Mouse (Mus musculus) MEL (cell line): ENCODE measurements around the gene Homer2. TPM values are rescaled to one million over a fixed set of nuclear protein-coding genes. Genes with fewer than 3 reads are reported as not detected.
A peak's percentile ranks its signal among the peaks of the same experiment; 100 is the strongest.

Source experiments
- DNase-seq: peaks from one replicate; pipeline ENCODE4 v3.0.0; 2011; ENCODE audit warnings: low read depth, low spot score
- H3K27ac ChIP-seq: 2 replicates; pipeline ENCODE4 v1.5.1; 2012; ENCODE audit warnings: low read depth, mild to moderate bottlenecking, control low read depth, low read length, moderate library complexity; ENCODE audit not compliant: control insufficient read depth
- H3K27me3 ChIP-seq, 2 experiments: fragments of 150-350 bp in 1 of 2; sonication (generic) in 1 of 2; 2 replicates each; pipeline ENCODE4 v1.6.1; 2012; ENCODE audit warnings: low read length in 2 of 2, mild to moderate bottlenecking in 2 of 2, improper control_type of control experiment in 1 of 2, moderate library complexity in 1 of 2; ENCODE audit not compliant: insufficient read depth in 2 of 2, control insufficient read depth in 1 of 2
- H3K36me3 ChIP-seq, 2 experiments: 2 replicates each; pipeline ENCODE4 v1.6.1; 2012 to 2014; ENCODE audit warnings: low read length in 2 of 2, improper control_type of control experiment in 1 of 2, inconsistent platforms in 1 of 2, mild to moderate bottlenecking in 1 of 2; ENCODE audit not compliant: insufficient read depth in 2 of 2, control insufficient read depth in 1 of 2
- H3K4me1 ChIP-seq, 2 experiments: fragments of 150-350 bp in 1 of 2; sonication (generic) in 1 of 2; 2 replicates each; pipeline ENCODE4 v1.6.1; 2012; ENCODE audit warnings: low read length in 2 of 2, improper control_type of control experiment in 1 of 2, mild to moderate bottlenecking in 1 of 2; ENCODE audit not compliant: insufficient read depth in 2 of 2, control insufficient read depth in 1 of 2
- H3K4me3 ChIP-seq, 2 experiments: fragments of 150-350 bp in 1 of 2; sonication (generic) in 1 of 2; 2 replicates each; pipeline ENCODE4 v1.5.1; 2012; ENCODE audit warnings: low read depth in 2 of 2, low read length in 2 of 2, mild to moderate bottlenecking in 2 of 2, moderate library complexity in 2 of 2, control low read depth in 1 of 2, improper control_type of control experiment in 1 of 2; ENCODE audit not compliant: control insufficient read depth in 1 of 2, insufficient read depth in 1 of 2
- H3K79me2 ChIP-seq: 2 replicates; pipeline ENCODE4 v1.6.1; 2012; ENCODE audit warnings: mild to moderate bottlenecking, low read length, moderate library complexity; ENCODE audit not compliant: control insufficient read depth, poor library complexity, insufficient read depth
- H3K9ac ChIP-seq: 2 replicates; pipeline ENCODE4 v1.6.1; 2012; ENCODE audit warnings: low read depth, mild to moderate bottlenecking, control low read depth, low read length, moderate library complexity; ENCODE audit not compliant: control insufficient read depth, poor library complexity, severe bottlenecking
- H3K9me3 ChIP-seq: fragments of 150-350 bp; sonication (generic); replicated peaks from 2 replicates; pipeline ENCODE4 v1.6.1; 2012; ENCODE audit warnings: mild to moderate bottlenecking, low read length, improper control_type of control experiment, moderate library complexity; ENCODE audit not compliant: insufficient read depth
- CHD1 ChIP-seq: IDR thresholded peaks from 2 replicates; pipeline ENCODE4 v1.6.1; 2012; ENCODE audit warnings: low read depth, mild to moderate bottlenecking, inconsistent platforms, low read length, improper control_type of control experiment
- CTCF ChIP-seq, 3 experiments: IDR thresholded peaks in 2 of 3; conservative IDR thresholded peaks in 1 of 3; 2 replicates each; pipeline ENCODE4 v1.5.1; 2011 to 2012; ENCODE audit warnings: low read length in 3 of 3, low read depth in 2 of 3, mild to moderate bottlenecking in 2 of 3, improper control_type of control experiment in 1 of 3, inconsistent platforms in 1 of 3, mixed read lengths in 1 of 3, moderate library complexity in 1 of 3; ENCODE audit not compliant: control insufficient read depth in 1 of 3, insufficient read depth in 1 of 3, poor library complexity in 1 of 3, severe bottlenecking in 1 of 3
- E2F4 ChIP-seq: IDR thresholded peaks from 2 replicates; pipeline ENCODE4 v1.6.1; 2011; ENCODE audit warnings: low read depth, low read length, improper control_type of control experiment, borderline replicate concordance
- EP300 ChIP-seq, 2 experiments: IDR thresholded peaks; 2 replicates each; pipeline ENCODE4 v1.6.1; 2011; ENCODE audit warnings: improper control_type of control experiment in 2 of 2, low read length in 2 of 2, low read depth in 1 of 2, mild to moderate bottlenecking in 1 of 2
- MAX ChIP-seq: IDR thresholded peaks from 2 replicates; pipeline ENCODE4 v1.6.1; 2011; ENCODE audit warnings: low read length, improper control_type of control experiment
- MEF2A ChIP-seq: IDR thresholded peaks from 2 replicates; pipeline ENCODE4 v1.6.1; 2014; ENCODE audit warnings: low read depth, mild to moderate bottlenecking, inconsistent platforms, low read length, improper control_type of control experiment; ENCODE audit not compliant: poor library complexity, insufficient replicate concordance, severe bottlenecking; ENCODE audit errors: extremely low read depth
- RAD21 ChIP-seq: IDR thresholded peaks from 2 replicates; pipeline ENCODE4 v1.6.1; 2011; ENCODE audit warnings: mild to moderate bottlenecking, low read depth, low read length, improper control_type of control experiment
- SIN3A ChIP-seq: IDR thresholded peaks from 2 replicates; pipeline ENCODE4 v1.6.1; 2012; ENCODE audit warnings: low read length, improper control_type of control experiment, inconsistent platforms
- SMC3 ChIP-seq: IDR thresholded peaks from 2 replicates; pipeline ENCODE4 v1.6.1; 2011; ENCODE audit warnings: low read depth, low read length, improper control_type of control experiment
- polyA plus RNA-seq, 2 experiments: library from polyadenylated mRNA; stranded (reverse) in 1 of 2; unstranded in 1 of 2; fragments of >175 nt in 1 of 2; fragments of >200 nt in 1 of 2; gene quantifications; 2 replicates each; pipeline versions ENCODE4 v1.2.1 to v1.2.4; 2012; ENCODE audit warnings: low replicate concordance in 2 of 2, low read depth in 1 of 2; ENCODE audit not compliant: insufficient read length in 2 of 2, insufficient read depth in 1 of 2, missing spikeins in 1 of 2
- total RNA-seq: library from RNA; depleted of rRNA; stranded (reverse); fragments of 300-350 nt; gene quantifications from 2 replicates; pipeline ENCODE4 v1.2.3, GENCODE M21; 2012

Gene Homer2
- total and polyA plus RNA-seq, 3 experiments = 18.4 to 39.0 TPM; not detected in 1

GRCm38 (mm10) chr7:81615031-81615430, 92.3 kb downstream of the Homer2 start:
- no peak overlapping the region for H3K27ac ChIP-seq
- TF ChIP-seq SMC3 = no peak
- TF ChIP-seq MEF2A = no peak
- TF ChIP-seq SIN3A = no peak
- DNase-seq = no peak
- no peaks in the 10 kb centered on the region for H3K9me3 ChIP-seq
- no peaks in the 10 kb centered on the region for H3K36me3 ChIP-seq
- H3K27me3 ChIP-seq = no peaks in the 10 kb centered on the region
- no peak overlapping the region for H3K4me3 ChIP-seq
- H3K4me1 ChIP-seq = no peaks in the 10 kb centered on the region
- H3K79me2 ChIP-seq = no peaks in the 10 kb centered on the region
- H3K9ac ChIP-seq = no peak overlapping the region

GRCm38 (mm10) chr7:81612856-81613635, 94.3 kb downstream of the Homer2 start:
- H3K27me3 ChIP-seq = no peaks in the 10 kb centered on the region
- H3K9me3 ChIP-seq = no peaks in the 10 kb centered on the region
- no peak overlapping the region for H3K9ac ChIP-seq
- no peak overlapping the region for H3K27ac ChIP-seq
- TF ChIP-seq MAX = no peak
- TF ChIP-seq, all 39 proteins: peak for 0
- H3K79me2 ChIP-seq = no peaks in the 10 kb centered on the region
- H3K36me3 ChIP-seq = no peaks in the 10 kb centered on the region
- H3K4me1 ChIP-seq = no peaks in the 10 kb centered on the region
- DNase-seq = no peak
- no peak overlapping the region for H3K4me3 ChIP-seq

- H3K9me3 ChIP-seq = no peaks in the 10 kb centered on the region
- H3K79me2 ChIP-seq = no peaks in the 10 kb centered on the region
- peak; percentile 42 for DNase-seq
- H3K9ac ChIP-seq = no peak overlapping the region
- H3K36me3 ChIP-seq = peaks cover 0 to under 1% of the 10 kb centered on the region in 2 experiments; a peak in 2 of 4 replicates
- H3K27me3 ChIP-seq = no peaks in the 10 kb centered on the region
- H3K4me3 ChIP-seq = no peak overlapping the region
- TF ChIP-seq SMC3 = peak; percentile 22; the same call in 1 of the 2 replicates
- peak; percentile 10 for TF ChIP-seq RAD21
- no peak for TF ChIP-seq E2F4
- no peak for TF ChIP-seq EP300 (IDR thresholded peaks at IDR 0.05; ENCODE audit: low read depth in 1 of 2, low read length in 2 of 2)
- peak; percentile 33 to 42 (median 37); a peak in 4 of 6 replicates for TF ChIP-seq CTCF (IDR thresholded peaks at IDR 0.05 in 2 of 3, conservative IDR thresholded peaks at IDR 0.05 in 1 of 3; ENCODE audit: control insufficient read depth in 1 of 3, insufficient read depth in 1 of 3, low read depth in 2 of 3, low read length in 3 of 3, poor library complexity in 1 of 3, severe bottlenecking in 1 of 3)
- TF ChIP-seq CHD1 = no peak
- H3K27ac ChIP-seq = no peak overlapping the region
- peaks cover 0 to 10% of the 10 kb centered on the region in 2 experiments; a peak in 3 of 4 replicates for H3K4me1 ChIP-seq
These were observed 97.2 kb downstream of the Homer2 start for GRCm38 (mm10) chr7:81610125-81610524.
